Comparison of ENCODE assay signal across 9 mouse cellular contexts in the genomic region with DNA sequence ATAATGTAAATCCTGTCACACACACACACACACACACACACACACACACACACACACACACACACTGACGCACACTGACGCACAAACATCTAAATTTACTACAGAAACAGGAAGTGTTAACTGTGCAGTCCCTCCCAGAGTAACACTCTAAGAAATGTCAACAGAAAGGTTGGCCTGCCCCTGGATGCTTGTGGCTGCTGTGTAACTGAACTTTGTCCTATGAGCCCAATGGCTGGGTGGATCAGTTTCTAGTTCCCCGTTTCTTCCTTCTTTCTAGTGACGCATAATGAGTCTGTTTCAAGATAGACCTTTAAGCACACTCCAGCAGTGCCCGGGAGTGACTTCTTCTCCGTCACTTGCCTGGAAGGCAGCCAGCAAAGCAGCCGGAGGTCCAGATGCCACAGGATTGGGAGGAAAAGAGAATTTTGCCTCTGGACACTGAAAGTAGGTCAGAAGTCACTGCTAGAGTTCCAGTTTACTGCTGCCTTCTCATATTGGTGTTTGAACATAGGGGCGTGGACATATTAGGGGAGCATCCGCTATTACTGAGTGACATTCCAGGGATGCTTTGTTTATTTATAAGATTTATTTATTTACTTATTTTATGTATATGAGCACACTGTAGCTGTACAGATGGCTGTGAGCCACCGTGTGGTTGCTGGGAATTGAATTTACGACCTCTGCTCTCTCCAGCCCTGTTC. TPM values are rescaled to one million over a fixed set of nuclear protein-coding genes. Genes with fewer than 3 reads are reported as not detected.
DNase-seq lines count a peak whose midpoint lies in the region; ATAC-seq and TF ChIP-seq lines count a peak whose summit lies in the region.
"Had no signal": no experiment of that assay in that cellular context is flagged by ENCODE, and none has a peak within 500 bp of the region (broad histone marks: within the 10 kb centered on the region; RNA-seq: fewer than 3 reads in every experiment).

No protein-coding gene starts in this region.

- no peaks in the 10 kb centered on the region for H3K27me3 ChIP-seq in intestine, postnatal 0 days (replicated peaks; ENCODE audit: control insufficient read depth, insufficient read depth, low read length)
- H3K27me3 ChIP-seq in spleen, adult 2 months (ENCODE audit: control insufficient read depth, insufficient read depth, low read length) = no peaks in the 10 kb centered on the region

- peak; percentile 63 for DNase-seq in ovary, adult 18-20 months (ENCODE audit: low spot score)
- DNase-seq in ovary, postnatal 10 days (ENCODE audit: low spot score) = no peak
- peak; percentile 89 to 94 for DNase-seq in heart, adult 18-20 months
- DNase-seq in lung, adult 18-20 months = peak; percentile 84 to 90
- peak; percentile 69 to 88 for DNase-seq in spleen, adult 2 months (ENCODE audit: low read depth in 1 of 2, low spot score in 2 of 2)

- 9% methylated on average over 11 of the region's 11 CpGs for WGBS in intestine, postnatal 0 days
- 31% methylated on average over 11 of the region's 11 CpGs for WGBS in spleen, adult 2 months

- peaks cover 65% of the 10 kb centered on the region for H3K4me1 ChIP-seq in bone marrow macrophage, adult 2 months (ENCODE audit: control insufficient read depth, insufficient read depth, low read length)
- H3K4me1 ChIP-seq in intestine, postnatal 0 days (replicated peaks; ENCODE audit: control insufficient read depth, insufficient read depth, low read length) = peaks cover 14% of the 10 kb centered on the region; the same call in 1 of the 2 replicates
- H3K4me1 ChIP-seq in spleen, adult 2 months (ENCODE audit: control insufficient read depth, insufficient read depth, insufficient read length) = peaks cover 34% of the 10 kb centered on the region; the same call in 1 of the 2 replicates

- ATAC-seq in intestine, postnatal 0 days = peak; percentile 80
- ATAC-seq in erythroid progenitor cell, adult 5-6 weeks (replicated peaks; ENCODE audit: low FRiP score, poor library complexity, severe bottlenecking) = no peak

- no peak overlapping the region for H3K9ac ChIP-seq in intestine, postnatal 0 days (ENCODE audit: low read depth, low read length)

- H3K4me2 ChIP-seq in intestine, postnatal 0 days (replicated peaks; ENCODE audit: low read depth) = peak overlapping the region; percentile 37

- peaks cover 13% of the 10 kb centered on the region for H3K36me3 ChIP-seq in intestine, postnatal 0 days (ENCODE audit: control insufficient read depth, insufficient read depth)
- peaks cover 6% of the 10 kb centered on the region for H3K36me3 ChIP-seq in spleen, adult 2 months (ENCODE audit: control insufficient read depth, insufficient read depth, low read length)

- H3K4me3 ChIP-seq in bone marrow macrophage, adult 2 months (ENCODE audit: insufficient read depth, low read length) = no peak overlapping the region
- no peak overlapping the region for H3K4me3 ChIP-seq in intestine, postnatal 0 days (ENCODE audit: low read depth, low read length)
- H3K4me3 ChIP-seq in spleen, adult 2 months (ENCODE audit: extremely low read depth, insufficient read depth, insufficient read length) = peak overlapping the region; percentile 40; the same call in 1 of the 2 replicates

- peak overlapping the region; percentile 73 for H3K27ac ChIP-seq in bone marrow macrophage, adult 2 months (ENCODE audit: insufficient read depth, low read depth, low read length)
- peak overlapping the region; percentile 79 for H3K27ac ChIP-seq in intestine, postnatal 0 days (ENCODE audit: low read depth, low read length)
- H3K27ac ChIP-seq in spleen, adult 2 months (ENCODE audit: insufficient read depth, low read length) = peak overlapping the region; percentile 96

- no peaks in the 10 kb centered on the region for H3K9me3 ChIP-seq in intestine, postnatal 0 days (ENCODE audit: control insufficient read depth)

- TF ChIP-seq POLR2A in bone marrow macrophage, adult 2 months (IDR thresholded peaks at IDR 0.05; ENCODE audit: borderline replicate concordance, low read depth, low read length) = no peak
- TF ChIP-seq POLR2A in spleen, adult 2 months (IDR thresholded peaks at IDR 0.05; ENCODE audit: low read depth, low read length) = no peak; the same call in 1 of the 2 replicates

- no peak for TF ChIP-seq CTCF in bone marrow macrophage, adult 2 months (IDR thresholded peaks at IDR 0.05; ENCODE audit: low read depth, low read length)
- TF ChIP-seq CTCF in intestine, postnatal 0 days (IDR thresholded peaks at IDR 0.05; ENCODE audit: low read depth) = peak; percentile 15; the same call in 1 of the 2 replicates
- no peak for TF ChIP-seq CTCF in spleen, adult 2 months (IDR thresholded peaks at IDR 0.05; ENCODE audit: extremely low read depth, insufficient read depth, insufficient read length, insufficient replicate concordance)

RNA-seq across cellular contexts. Expression of a gene that starts 25.2 kb away (rescaled TPM):
- polyA plus RNA-seq in bone marrow macrophage, adult 2 months (2012; ENCODE audit: insufficient read depth, insufficient read length, missing spikeins) = 85.2 and 95.7 TPM in 2 replicates
- total RNA-seq in heart, adult 18-20 months (2021) = 10 to 100 TPM; 21.8 to 26.1 TPM
- polyA plus RNA-seq in intestine, postnatal 0 days (2015; fragmentation: Nextera tagmentation; extraction: Ambion mirVana) = 24.2 and 26.2 TPM in 2 replicates
- polyA plus RNA-seq in spleen, adult 2 months (2012; rRNA removed) = 41.5 and 67.0 TPM in 2 replicates
- total RNA-seq in erythroid progenitor cell, adult 5-6 weeks (2015; ENCODE audit: low replicate concordance) = 23.8 and 25.2 TPM in 2 replicates
- 28.0 and 32.8 TPM in 2 replicates for total RNA-seq in erythroid progenitor cell, adult 5-6 weeks (2017; ENCODE audit: low replicate concordance)

RNA-seq across cellular contexts. Expression of a gene that starts 42.3 kb away (rescaled TPM):
- 3.4 and 4.4 TPM in 2 replicates for polyA plus RNA-seq in bone marrow macrophage, adult 2 months (2012; ENCODE audit: insufficient read depth, insufficient read length, missing spikeins)
- 1 to 10 TPM; 8.6 to 10.0 TPM for total RNA-seq in heart, adult 18-20 months (2021)
- 1.7 and 2.0 TPM in 2 replicates for polyA plus RNA-seq in intestine, postnatal 0 days (2015; fragmentation: Nextera tagmentation; extraction: Ambion mirVana)
- 3.9 and 6.9 TPM in 2 replicates for polyA plus RNA-seq in spleen, adult 2 months (2012; rRNA removed)
- total RNA-seq in erythroid progenitor cell, adult 5-6 weeks (2015; ENCODE audit: low replicate concordance) = 0.72 and 0.84 TPM in 2 replicates
- total RNA-seq in erythroid progenitor cell, adult 5-6 weeks (2017; ENCODE audit: low replicate concordance) = 1.8 and 2.2 TPM in 2 replicates

RNA-seq across cellular contexts. Expression of a gene that starts 49.3 kb away (rescaled TPM):
- polyA plus RNA-seq in bone marrow macrophage, adult 2 months (2012; ENCODE audit: insufficient read depth, insufficient read length, missing spikeins) = not detected in 2 replicates
- not detected for total RNA-seq in heart, adult 18-20 months (2021)
- 0.93 and 1.7 TPM in 2 replicates for polyA plus RNA-seq in intestine, postnatal 0 days (2015; fragmentation: Nextera tagmentation; extraction: Ambion mirVana)
- polyA plus RNA-seq in spleen, adult 2 months (2012; rRNA removed) = not detected in 2 replicates
- not detected in 2 replicates for total RNA-seq in erythroid progenitor cell, adult 5-6 weeks (2015; ENCODE audit: low replicate concordance)
- total RNA-seq in erythroid progenitor cell, adult 5-6 weeks (2017; ENCODE audit: low replicate concordance) = not detected in 2 replicates

RNA-seq across cellular contexts. Expression of a gene that starts 54.3 kb away (rescaled TPM):
- polyA plus RNA-seq in bone marrow macrophage, adult 2 months (2012; ENCODE audit: insufficient read depth, insufficient read length, missing spikeins) = 6.0 and 7.2 TPM in 2 replicates
- total RNA-seq in heart, adult 18-20 months (2021) = 1 to 10 TPM; 4.8 to 4.9 TPM
- polyA plus RNA-seq in intestine, postnatal 0 days (2015; fragmentation: Nextera tagmentation; extraction: Ambion mirVana) = 4.1 and 4.6 TPM in 2 replicates
- polyA plus RNA-seq in spleen, adult 2 months (2012; rRNA removed) = 3.9 and 4.0 TPM in 2 replicates
- total RNA-seq in erythroid progenitor cell, adult 5-6 weeks (2015; ENCODE audit: low replicate concordance) = 1.7 and 2.5 TPM in 2 replicates
- 1.3 and 2.3 TPM in 2 replicates for total RNA-seq in erythroid progenitor cell, adult 5-6 weeks (2017; ENCODE audit: low replicate concordance)

RNA-seq across cellular contexts. Expression of a gene that starts 57.6 kb away (rescaled TPM):
- not detected in 2 replicates for polyA plus RNA-seq in bone marrow macrophage, adult 2 months (2012; ENCODE audit: insufficient read depth, insufficient read length, missing spikeins)
- not detected for total RNA-seq in heart, adult 18-20 months (2021)
- not detected in 2 replicates for polyA plus RNA-seq in intestine, postnatal 0 days (2015; fragmentation: Nextera tagmentation; extraction: Ambion mirVana)
- 0.31 and 0.75 TPM in 2 replicates for polyA plus RNA-seq in spleen, adult 2 months (2012; rRNA removed)
- total RNA-seq in erythroid progenitor cell, adult 5-6 weeks (2015; ENCODE audit: low replicate concordance) = not detected in 2 replicates
- not detected in 2 replicates for total RNA-seq in erythroid progenitor cell, adult 5-6 weeks (2017; ENCODE audit: low replicate concordance)
- polyA plus RNA-seq: cortical plate, adult 2 months had no signal
